Mouse (Mus musculus) stomach, embryonic 16.5 days (tissue): Measurements from ENCODE around the gene Mss51. TPM values are rescaled to one million over a fixed set of nuclear protein-coding genes. Genes with fewer than 3 reads are reported as not detected.

ENCODE experiments used
- ATAC-seq: fragments of 200-750 bp; cut with Nextera tagmentation; 2 replicates; pipeline ENCODE4 v1.8.0; 2017; ENCODE audit warnings: moderate number of reproducible peaks, moderate TSS enrichment; ENCODE audit not compliant: insufficient read depth, low FRiP score
- H3K27ac ChIP-seq: fragments of 300-500 bp; sonication (generic); 2 replicates; pipeline ENCODE4 v1.5.1; 2014; ENCODE audit warnings: low read length
- H3K27me3 ChIP-seq: fragments of 300-500 bp; sonication (generic); 2 replicates; pipeline ENCODE4 v1.6.1; 2014; ENCODE audit warnings: low read length, control low read depth, mixed read lengths; ENCODE audit not compliant: control insufficient read depth, insufficient read depth
- H3K36me3 ChIP-seq: fragments of 300-500 bp; sonication (generic); 2 replicates; pipeline ENCODE4 v1.6.1; 2014; ENCODE audit warnings: low read length; ENCODE audit not compliant: control insufficient read depth, insufficient read depth
- H3K4me1 ChIP-seq: fragments of 300-500 bp; sonication (generic); 2 replicates; pipeline ENCODE4 v1.6.1; 2014; ENCODE audit warnings: low read length, control low read depth, mixed read lengths; ENCODE audit not compliant: control insufficient read depth, insufficient read depth
- H3K4me2 ChIP-seq: fragments of 300-500 bp; sonication (generic); 2 replicates; pipeline ENCODE4 v1.6.1; 2014; ENCODE audit warnings: low read depth, low read length, mixed read lengths
- H3K4me3 ChIP-seq: fragments of 300-500 bp; sonication (generic); replicated peaks from 2 replicates; pipeline ENCODE4 v1.5.1; 2014; ENCODE audit warnings: mild to moderate bottlenecking, low read length
- H3K9ac ChIP-seq: fragments of 300-500 bp; sonication (generic); 2 replicates; pipeline ENCODE4 v1.6.1; 2014; ENCODE audit warnings: low read length
- H3K9me3 ChIP-seq: fragments of 300-500 bp; sonication (generic); replicated peaks from 2 replicates; pipeline ENCODE4 v1.6.1; 2016; ENCODE audit warnings: low read length, control low read depth; ENCODE audit not compliant: control insufficient read depth
- WGBS: fragments of 180-500 bp; shearing (Covaris S2); extraction: QIAGEN DNeasy Blood & Tissue Kit; methylation state at CpG from one replicate; pipeline ENCODE4 v1.1.7; 2014; 5-methylcytosine and 5-hydroxymethylcytosine counted together
- polyA plus RNA-seq: library from polyadenylated mRNA; unstranded; fragments of >200 nt; fragmentation: Nextera tagmentation; extraction: Ambion mirVana; gene quantifications from 2 replicates; pipeline ENCODE4 v1.2.1, GENCODE M21; 2015

Mss51 gene
- polyA plus RNA-seq, 1 experiment from 2014 or later: 0.56 TPM

DNA sequence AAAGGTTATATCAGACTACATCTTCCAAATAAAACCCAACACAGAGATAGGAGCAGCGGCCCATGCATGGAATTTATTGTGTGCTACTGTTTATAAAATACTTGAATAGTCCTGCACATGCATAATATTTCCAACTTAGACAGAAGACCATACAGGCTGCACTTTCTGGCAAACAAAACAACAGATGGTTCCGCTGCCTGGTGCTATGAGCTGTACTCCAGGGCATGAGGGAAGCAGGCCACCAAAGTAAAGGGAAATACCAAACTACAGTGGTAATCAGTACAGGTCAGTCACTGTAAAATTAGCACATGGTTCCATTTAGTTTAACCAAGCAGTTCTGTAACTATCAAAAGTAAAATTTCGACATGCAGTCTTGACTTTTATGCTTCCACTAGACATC lies 3.3 kb upstream of the Mss51 start:
- ATAC-seq: no peak
- peaks cover 14% of the 10 kb centered on the region; the same call in 1 of the 2 replicates for H3K36me3 ChIP-seq
- no peak overlapping the region for H3K4me2 ChIP-seq

DNA sequence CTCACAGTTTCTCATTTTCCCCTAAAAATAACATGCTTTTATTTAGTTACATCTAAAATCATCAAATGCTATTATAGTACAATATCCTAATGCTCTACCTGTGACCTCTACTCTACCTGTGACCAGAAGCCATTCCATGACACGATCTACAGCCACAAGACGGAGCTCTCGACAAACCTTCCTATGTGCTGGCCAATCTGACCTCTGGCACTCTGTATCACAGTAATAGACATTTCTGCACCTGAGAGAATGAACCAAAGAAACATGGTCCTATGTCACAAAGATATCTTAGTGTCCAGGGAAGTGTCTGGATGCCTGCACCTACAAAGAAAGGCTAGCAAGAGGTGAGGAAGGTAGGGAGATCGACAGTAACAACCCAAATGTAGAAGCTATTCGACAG lies 10.7 kb downstream of the Mss51 start:
- H3K4me3 ChIP-seq: no peak overlapping the region
- ATAC-seq: no peak
- H3K27me3 ChIP-seq: no peaks in the 10 kb centered on the region
- H3K9me3 ChIP-seq: no peaks in the 10 kb centered on the region
- H3K27ac ChIP-seq: no peak overlapping the region
- 0 out of 2 replicates have a peak, but pooled peaks cover 3% of the 10 kb centered on the region for H3K36me3 ChIP-seq
- WGBS: 94% methylated on average over 5 of the region's 5 CpGs
- peaks cover 7% of the 10 kb centered on the region; the same call in 1 of the 2 replicates for H3K4me1 ChIP-seq
- H3K4me2 ChIP-seq: no peak overlapping the region
- no peak overlapping the region for H3K9ac ChIP-seq

More for the DNA sequence above, 3.3 kb upstream of the Mss51 start:
- H3K4me1 ChIP-seq: no peaks in the 10 kb centered on the region
- no peaks in the 10 kb centered on the region for H3K27me3 ChIP-seq
- no peak overlapping the region for H3K4me3 ChIP-seq
- H3K27ac ChIP-seq: no peak overlapping the region
- 92% methylated on average over 3 of the region's 3 CpGs for WGBS
- H3K9ac ChIP-seq: no peak overlapping the region
- no peaks in the 10 kb centered on the region for H3K9me3 ChIP-seq

DNA sequence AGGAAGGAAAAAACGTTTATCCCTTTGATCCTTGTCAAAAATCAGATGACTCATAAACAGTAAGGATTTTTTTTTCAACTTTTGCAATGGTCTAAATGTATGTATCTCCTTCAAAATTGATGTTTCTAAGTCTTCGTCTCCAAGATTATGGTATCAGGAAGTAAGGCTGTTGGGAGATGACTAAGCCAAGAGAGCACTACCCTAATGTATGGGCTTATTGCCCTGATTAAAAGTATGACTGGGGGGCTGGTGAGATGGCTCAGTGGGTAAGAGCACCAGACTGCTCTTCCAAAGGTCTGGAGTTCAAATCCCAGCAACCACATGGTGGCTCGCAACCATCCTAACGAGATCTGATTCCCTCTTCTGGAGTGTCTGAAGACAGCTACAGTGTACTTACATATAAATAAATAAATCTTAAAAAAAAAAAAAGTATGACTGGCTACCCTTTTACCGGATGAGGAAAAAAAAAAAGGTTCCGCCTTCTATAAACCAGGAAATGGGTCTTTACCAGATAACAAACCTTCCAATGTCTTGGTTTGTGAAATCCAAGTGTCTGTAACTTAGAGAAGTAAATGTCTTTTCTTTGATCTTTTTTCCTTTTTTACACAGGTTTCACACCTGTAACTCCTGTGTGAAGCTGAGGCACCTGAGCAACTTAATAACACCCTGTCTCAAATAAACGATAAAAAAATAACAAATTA lies 14.5 kb downstream of the Mss51 start:
- WGBS: 86% methylated on average over 7 of the region's 7 CpGs
- Histone ChIP-seq H3K27ac (no peak overlapping the region), H3K27me3 (no peaks in the 10 kb centered on the region), H3K4me1 (peaks cover 15% of the 10 kb centered on the region), H3K4me2 (no peak overlapping the region), H3K4me3 (no peak overlapping the region), H3K36me3 (0 out of 2 replicates have a peak, but pooled peaks cover 3% of the 10 kb centered on the region), H3K9me3 (no peaks in the 10 kb centered on the region), H3K9ac (no peak overlapping the region)
- ATAC-seq: no peak

DNA sequence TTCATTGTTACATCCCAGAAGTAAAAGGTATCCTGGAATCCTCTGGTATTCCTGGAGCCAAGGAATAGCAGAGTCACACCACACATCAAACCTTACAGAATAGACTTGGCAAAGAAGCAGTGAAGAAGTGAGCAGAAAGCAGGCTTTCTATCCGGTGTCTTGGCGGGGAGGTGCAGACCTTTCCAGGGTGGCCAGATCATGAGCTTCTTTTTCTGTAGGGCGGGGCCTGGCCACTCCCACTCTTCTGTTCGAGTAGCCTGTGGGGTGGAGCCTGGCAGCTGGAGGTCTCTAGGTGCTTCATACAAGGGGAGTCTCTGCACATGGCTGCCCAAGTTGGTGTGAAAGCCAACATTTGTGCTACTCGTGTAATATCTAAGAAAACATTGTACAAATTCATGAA lies 15.5 kb downstream of the Mss51 start:
- 23% methylated on average over 5 of the region's 5 CpGs for WGBS

DNA sequence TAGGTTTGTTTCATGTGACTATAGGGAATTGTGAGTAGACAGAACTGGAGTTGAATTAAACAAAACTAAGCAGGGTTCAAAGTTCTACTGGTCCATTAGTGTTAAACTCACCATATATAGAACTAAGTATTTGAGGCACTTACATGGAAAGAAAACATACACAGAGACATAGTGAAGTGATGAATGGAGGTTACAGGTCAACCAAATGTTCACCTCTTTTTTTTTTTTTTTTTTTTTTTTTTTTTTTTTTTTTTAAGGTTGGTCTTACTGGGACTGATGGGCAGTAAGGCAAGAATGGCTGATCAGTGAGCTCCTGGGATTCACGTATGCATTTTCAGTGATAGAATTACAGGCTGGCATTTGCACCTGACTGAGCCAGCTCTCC lies 16.5 kb downstream of the Mss51 start:
- Histone ChIP-seq H3K36me3 (no peaks in the 10 kb centered on the region), H3K27ac (no peak overlapping the region), H3K4me2 (peak overlapping the region; percentile 80), H3K9me3 (no peaks in the 10 kb centered on the region), H3K9ac (no peak overlapping the region), H3K27me3 (no peaks in the 10 kb centered on the region), H3K4me1 (peaks cover 17% of the 10 kb centered on the region), H3K4me3 (peak overlapping the region; percentile 82)
- 67% methylated on average over 1 of the region's 1 CpGs for WGBS
- ATAC-seq: no peak

More for the DNA sequence above, 15.5 kb downstream of the Mss51 start:
- Histone ChIP-seq H3K9ac (no peak overlapping the region), H3K4me2 (no peak overlapping the region), H3K9me3 (no peaks in the 10 kb centered on the region), H3K36me3 (no peaks in the 10 kb centered on the region), H3K27me3 (no peaks in the 10 kb centered on the region), H3K4me1 (peaks cover 17% of the 10 kb centered on the region), H3K27ac (no peak overlapping the region), H3K4me3 (no peak overlapping the region)
- no peak for ATAC-seq

DNA sequence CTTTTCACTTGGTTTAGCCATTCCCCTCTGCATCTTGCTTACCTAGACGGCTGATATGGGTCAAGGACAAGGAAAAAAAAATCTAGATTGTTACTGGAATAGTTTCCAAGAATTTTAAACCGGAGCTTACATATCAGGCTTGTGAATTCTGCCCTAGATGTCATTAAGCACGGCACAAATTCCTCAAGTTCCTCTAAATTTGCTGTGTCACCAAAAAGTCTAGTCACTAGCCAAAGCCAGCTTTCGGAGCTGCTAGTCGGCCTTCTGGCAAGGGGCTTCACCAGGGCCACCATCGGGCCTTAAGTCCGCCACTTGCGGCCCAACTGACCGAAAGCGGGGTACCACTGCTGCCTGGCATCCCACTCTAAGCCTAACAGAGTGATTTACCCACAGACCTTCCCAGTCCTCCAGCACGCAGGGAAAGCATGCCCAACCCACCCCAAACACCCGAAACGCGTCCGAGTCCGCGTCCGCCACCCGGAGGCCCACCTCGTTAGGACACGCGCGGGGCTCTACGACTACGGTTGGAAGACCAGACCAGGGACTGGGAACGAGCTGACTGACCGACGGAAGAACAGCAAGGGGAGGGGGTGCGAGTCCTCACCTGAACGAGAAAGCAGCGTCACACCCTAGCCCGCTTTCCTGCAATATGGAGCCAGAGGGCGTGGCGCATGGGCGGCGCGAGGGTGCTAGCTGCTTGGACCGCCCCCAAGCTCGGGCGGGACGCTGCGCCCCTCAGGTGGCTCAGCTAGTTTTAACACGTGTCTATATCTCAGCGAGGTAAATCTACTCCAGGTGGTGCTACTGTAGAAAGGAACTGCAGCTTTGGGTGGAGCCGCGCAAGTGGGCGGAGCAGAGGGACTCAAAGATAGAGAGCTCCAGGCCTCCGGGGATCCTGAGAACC lies 17.2 kb downstream of the Mss51 start, which contains the start of gene Anxa7:
TSS of gene Anxa7 (minus strand) at position 843 of the 904 bp plus-strand sequence.
- WGBS: under 1% methylated on average over 48 of the region's 48 CpGs
- peaks cover 17% of the 10 kb centered on the region for H3K4me1 ChIP-seq
- peak within 1 kb of the TSS; percentile 80 for H3K4me2 ChIP-seq
- H3K9ac ChIP-seq: peak within 1 kb of the TSS; percentile 90
- ATAC-seq: peak; percentile 91
- peak within 1 kb of the TSS; percentile 93 for H3K27ac ChIP-seq
- H3K36me3 ChIP-seq: no peaks in the 10 kb centered on the region
- H3K27me3 ChIP-seq: no peaks in the 10 kb centered on the region
- peak within 1 kb of the TSS; percentile 82 for H3K4me3 ChIP-seq
- H3K9me3 ChIP-seq: no peaks in the 10 kb centered on the region

DNA sequence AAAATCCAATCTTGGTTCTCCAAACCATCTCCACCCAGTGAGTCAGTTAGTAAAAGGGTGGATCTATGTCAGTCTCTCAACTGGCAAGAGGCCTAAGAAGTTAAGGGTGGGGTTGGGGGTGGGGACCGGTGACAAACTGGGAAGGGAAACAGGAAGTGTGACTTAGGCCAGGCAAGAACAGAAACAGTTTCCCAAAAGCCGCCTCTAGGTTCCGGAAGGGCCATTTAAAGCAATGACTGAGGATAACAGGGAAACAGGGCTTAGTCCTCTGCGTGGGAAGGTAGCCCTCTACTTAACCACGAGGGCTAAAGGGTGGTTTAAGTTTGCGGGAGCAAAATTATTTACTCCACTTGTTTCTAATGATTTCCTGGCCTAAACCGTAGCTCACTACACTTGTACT lies 17.9 kb downstream of the Mss51 start:
- ATAC-seq: peak; percentile 68; the same call in 1 of the 2 replicates
- WGBS: 18% methylated on average over 7 of the region's 7 CpGs
- peak overlapping the region; percentile 90 for H3K9ac ChIP-seq

DNA sequence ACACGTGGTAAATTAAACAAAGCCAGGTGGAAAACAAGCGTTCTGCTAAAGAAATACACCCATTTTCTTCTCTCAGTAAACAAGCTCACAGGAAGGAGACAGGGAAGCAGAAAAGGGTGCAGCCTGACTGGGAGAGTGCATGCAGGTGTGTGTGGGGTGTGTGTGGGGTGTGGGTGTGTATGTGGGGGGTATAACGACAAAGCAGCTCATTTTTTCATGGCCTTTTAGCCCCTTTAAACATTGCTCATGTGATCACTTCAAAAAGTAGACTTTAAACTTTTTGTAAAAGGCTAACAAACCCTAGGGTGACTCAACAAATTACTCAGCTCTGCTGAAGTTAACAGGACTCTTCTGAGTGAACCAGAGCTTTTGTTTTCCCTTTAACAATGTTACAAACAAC lies 18.3 kb downstream of the Mss51 start:
- H3K4me2 ChIP-seq: peak overlapping the region; percentile 80
- peaks cover 17% of the 10 kb centered on the region for H3K4me1 ChIP-seq
- peak; percentile 31; the same call in 1 of the 2 replicates for ATAC-seq
- H3K4me3 ChIP-seq: peak overlapping the region; percentile 82
- no peaks in the 10 kb centered on the region for H3K27me3 ChIP-seq
- no peak overlapping the region for H3K9ac ChIP-seq
- 22% methylated on average over 3 of the region's 3 CpGs for WGBS
- no peaks in the 10 kb centered on the region for H3K9me3 ChIP-seq
- H3K36me3 ChIP-seq: no peaks in the 10 kb centered on the region
- peak overlapping the region; percentile 93 for H3K27ac ChIP-seq

More for the DNA sequence above, 17.9 kb downstream of the Mss51 start:
- Histone ChIP-seq H3K27me3 (no peaks in the 10 kb centered on the region), H3K4me2 (peak overlapping the region; percentile 80), H3K27ac (peak overlapping the region; percentile 93), H3K9me3 (no peaks in the 10 kb centered on the region), H3K4me3 (peak overlapping the region; percentile 82), H3K4me1 (peaks cover 17% of the 10 kb centered on the region), H3K36me3 (no peaks in the 10 kb centered on the region)
